Mouse (Mus musculus) v-Abl transformed pro-B cells (cell line): ENCODE measurements around the gene Lsm6.

Experiments
- in situ Hi-C, 2 experiments: fragments of 400-800 bp; cut with MboI; formaldehyde crosslinking; loops; one replicate each; pipeline ENCODE4 v1.15.1; 2025; ENCODE audit not compliant: unreplicated experiment in 2 of 2

Lsm6 gene

GRCm38 (mm10) chr8:78808888-78809287, 12.1 kb downstream of the Lsm6 start:
- in situ Hi-C loops, result loop anchor here (25.0 kb wide), 3 partner anchors 903 to 1678 kb away; partner anchors contain the start of genes Abce1 (in 1 of the 2), Anapc10 (in 1 of the 2) and Gypa (in 1 of the 2)

DNA sequence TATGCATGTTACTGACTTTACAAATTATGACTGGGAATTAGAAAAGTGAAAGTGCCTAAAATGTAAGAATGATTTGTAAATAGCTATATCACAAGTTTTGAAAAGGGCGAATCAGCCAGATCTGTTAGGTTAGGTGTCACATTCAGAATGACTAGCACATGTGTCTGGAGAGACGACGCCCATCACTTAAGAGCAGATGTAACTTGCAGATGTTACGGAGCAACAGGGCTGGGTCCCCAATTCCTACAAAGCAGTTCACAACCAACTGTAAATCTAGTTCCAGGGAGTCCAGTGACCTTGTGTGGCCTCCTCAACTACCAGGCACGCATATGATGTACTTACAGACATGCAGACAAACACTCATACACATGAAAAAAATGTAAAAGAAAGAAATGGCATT, 12.5 kb downstream of the Lsm6 start:
- in situ Hi-C loops, result loop anchor here (25.0 kb wide), 3 partner anchors 904 to 1679 kb away; partner anchors contain the start of genes Abce1 (in 1 of the 2), Anapc10 (in 1 of the 2) and Gypa (in 1 of the 2)

- in situ Hi-C loops, result loop anchor here (25.0 kb wide), 3 partner anchors 905 to 1680 kb away; partner anchors contain the start of genes Abce1 (in 1 of the 2), Anapc10 (in 1 of the 2) and Gypa (in 1 of the 2)
These were observed 13.7 kb downstream of the Lsm6 start for GRCm38 (mm10) chr8:78807283-78807682.

DNA sequence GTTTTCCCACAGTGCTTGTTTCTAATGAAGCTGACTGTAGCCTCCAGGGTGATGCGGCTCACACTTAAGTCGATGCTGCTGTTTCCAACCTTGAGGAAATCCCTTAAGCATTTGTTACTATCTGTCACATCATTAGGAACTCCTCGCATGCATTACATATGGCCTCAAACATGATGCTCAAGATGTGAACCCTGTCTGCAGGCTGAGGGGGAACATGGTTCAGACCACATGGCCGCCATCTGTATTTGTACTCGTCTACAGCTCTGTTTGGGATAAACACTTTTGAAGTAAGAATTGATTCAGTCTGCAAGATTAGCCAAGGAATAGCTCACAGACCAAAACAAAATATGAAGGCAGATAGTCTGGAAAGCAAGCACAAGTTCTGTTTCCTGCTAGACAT, 14.9 kb downstream of the Lsm6 start:
- in situ Hi-C loops, result loop anchor here (25.0 kb wide), 3 partner anchors 906 to 1681 kb away; partner anchors contain the start of genes Abce1 (in 1 of the 2), Anapc10 (in 1 of the 2) and Gypa (in 1 of the 2)

GRCm38 (mm10) chr8:78801201-78801600, 19.7 kb downstream of the Lsm6 start:
- in situ Hi-C loops, result loop anchor here (25.0 kb wide), 3 partner anchors 911 to 1686 kb away; partner anchors contain the start of genes Abce1 (in 1 of the 2), Anapc10 (in 1 of the 2) and Gypa (in 1 of the 2)

- in situ Hi-C loops, result no loop called here
These were observed 22.3 kb downstream of the Lsm6 start for GRCm38 (mm10) chr8:78798671-78799070.

DNA sequence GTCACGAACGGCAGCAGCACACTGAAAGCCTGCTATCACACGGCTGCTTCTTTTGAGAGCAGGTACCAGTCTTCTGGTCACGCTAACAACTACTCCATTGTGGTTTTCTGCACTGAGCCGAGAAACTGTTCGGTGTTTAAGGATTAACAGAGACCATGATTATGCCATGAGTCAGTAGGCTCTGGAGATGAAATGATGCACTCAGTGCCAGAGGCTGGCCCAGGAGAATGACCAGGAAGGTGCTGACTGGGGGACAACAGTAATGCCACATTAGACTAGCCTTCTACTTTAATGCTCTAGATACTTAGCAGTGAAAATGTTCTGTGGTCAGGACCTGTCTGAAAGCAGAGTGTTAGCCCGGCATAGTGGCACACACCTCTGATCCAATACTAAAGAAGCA, 23.0 kb downstream of the Lsm6 start:
- in situ Hi-C loops, result no loop called here

DNA sequence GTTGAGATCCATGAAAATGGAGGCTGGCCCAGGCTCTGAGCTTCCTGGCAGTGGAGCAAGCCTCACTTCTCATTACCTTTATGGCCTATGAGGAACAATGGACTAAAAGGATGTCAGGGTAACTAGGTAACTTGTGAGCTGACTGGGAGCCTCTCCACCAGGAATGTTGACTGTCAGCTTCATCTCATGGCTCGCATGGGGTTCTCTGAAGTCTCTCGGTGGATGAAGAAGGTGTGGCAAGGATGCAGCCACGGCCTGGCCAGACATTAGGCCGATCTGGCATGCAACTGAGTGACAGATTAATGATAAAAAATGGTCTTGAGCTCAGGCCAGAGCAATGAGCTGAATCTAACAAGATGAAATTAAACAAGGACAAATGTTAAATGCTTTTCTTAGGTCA, 27.7 kb downstream of the Lsm6 start:
- in situ Hi-C loops, result no loop called here

DNA sequence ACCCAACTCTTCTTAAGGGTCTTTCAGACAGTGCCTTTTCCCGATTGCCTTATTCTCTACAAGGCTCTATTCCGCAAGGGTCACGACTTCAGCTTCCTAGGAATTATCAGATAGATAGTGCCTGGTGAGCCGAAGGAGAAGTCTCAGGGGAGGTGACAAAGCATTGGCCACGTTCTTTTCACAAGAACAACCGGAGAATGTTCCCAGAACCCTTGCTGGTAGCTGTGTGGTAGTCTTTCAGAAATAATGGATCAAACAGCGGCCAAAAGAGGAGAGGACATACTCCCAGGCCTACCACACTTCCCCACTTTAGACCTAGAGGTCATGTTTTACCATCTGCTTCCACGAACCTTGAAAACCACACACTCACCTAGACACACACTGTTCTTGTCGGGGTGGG, 44.1 kb downstream of the Lsm6 start:
- in situ Hi-C loops, result no loop called here

DNA sequence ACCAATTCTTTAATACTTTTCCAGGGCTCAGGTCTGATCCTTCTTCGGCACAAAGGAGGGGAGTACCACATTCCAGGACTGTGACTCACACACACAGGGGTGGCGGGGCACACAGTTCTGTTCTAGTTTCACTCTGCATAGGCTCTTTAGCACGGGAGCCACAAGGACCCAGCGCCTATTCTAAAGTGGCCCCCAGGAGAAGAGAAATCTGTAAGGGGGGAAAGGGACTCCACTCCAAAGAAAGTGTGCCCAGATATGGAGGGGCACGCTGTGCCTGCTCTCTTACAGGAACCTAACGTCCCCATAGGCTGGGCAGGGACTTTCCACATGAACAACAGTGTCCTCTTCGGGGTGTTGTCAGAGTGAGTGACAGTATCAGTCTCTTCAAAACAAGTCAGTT, 49.7 kb downstream of the Lsm6 start:
- in situ Hi-C loops, result no loop called here

DNA sequence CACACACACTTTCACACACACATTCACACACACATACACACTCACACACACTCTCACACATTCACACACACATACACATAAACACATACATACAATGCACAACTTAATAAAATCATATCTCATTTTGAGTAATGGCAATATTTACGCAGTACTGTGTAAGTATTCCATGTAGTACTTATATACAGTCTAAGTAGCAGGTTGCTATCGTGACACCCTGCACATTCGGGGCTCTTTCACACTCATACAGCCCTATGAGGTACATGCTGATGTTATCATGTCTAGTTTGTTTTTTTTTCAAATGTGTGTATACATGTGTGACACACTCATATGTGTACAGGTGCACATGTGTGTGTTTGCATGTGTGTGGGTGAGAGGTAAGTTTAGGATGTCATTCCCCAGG, 50.4 kb downstream of the Lsm6 start:
- in situ Hi-C loops, result no loop called here

DNA sequence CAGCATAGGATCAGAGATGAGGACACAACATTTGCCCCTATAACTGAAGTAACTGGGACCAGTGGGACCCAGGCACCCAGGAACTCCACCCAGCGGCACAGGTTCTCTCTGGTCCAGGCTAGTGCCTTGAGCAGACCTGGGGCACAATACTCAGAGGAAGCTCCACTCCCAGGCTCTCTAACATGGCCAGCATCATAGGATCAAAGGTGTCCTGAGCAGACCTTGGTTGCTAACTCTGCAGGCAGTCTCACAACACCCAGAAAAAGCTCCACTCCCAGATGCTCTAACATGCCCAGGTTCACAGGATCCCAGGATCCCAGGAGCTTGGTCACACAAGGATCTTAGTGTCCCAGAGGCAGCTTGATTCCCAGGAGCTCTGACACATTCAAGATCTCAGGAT, 55.4 kb downstream of the Lsm6 start:
- in situ Hi-C loops, result no loop called here

- in situ Hi-C loops, result no loop called here
These were observed 56.0 kb downstream of the Lsm6 start for GRCm38 (mm10) chr8:78764976-78765375.

DNA sequence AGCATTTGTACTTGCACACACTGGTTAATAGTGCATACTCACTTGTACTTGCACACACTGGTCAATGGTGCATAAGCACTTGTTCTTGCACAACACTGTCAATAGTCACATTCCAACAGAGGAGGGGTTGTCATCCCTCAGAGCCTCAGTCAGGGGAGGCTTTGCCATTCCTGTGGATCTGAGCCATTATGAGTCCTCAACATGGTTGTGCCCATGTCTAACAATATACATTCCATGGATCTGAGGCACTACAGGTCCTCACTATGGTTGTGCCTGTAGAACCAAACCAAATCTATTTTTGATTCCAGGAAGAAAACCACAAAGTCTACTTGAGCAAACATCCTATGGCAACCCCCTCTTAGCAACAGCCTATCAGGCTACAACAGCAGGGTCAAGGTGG, 61.8 kb downstream of the Lsm6 start:
- in situ Hi-C loops, result no loop called here

DNA sequence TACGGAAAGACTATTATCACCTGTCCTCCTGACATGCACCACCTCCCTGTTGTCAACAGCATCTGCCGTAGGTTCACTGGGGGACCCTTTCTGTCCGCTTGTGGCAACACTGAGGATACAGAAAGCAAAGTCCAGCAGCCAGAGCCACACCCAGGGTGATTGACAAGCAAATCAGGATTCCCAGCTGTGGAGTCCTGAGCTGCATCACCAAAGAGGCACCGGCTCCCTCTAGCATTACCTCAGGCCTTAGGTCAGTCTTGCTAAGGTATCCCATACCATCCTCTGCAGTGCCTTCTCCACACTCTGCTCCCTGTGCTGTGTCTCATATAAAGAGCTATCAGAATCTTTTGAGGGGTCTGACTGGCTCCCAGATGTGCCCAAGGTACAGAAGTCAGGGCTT, 66.0 kb downstream of the Lsm6 start:
- in situ Hi-C loops, result no loop called here
